Mouse (Mus musculus) ES-Bruce4 (cell line): ENCODE data around the gene Camta1. TPM values are rescaled to one million over a fixed set of nuclear protein-coding genes. Genes with fewer than 3 reads are reported as not detected.
A peak's percentile ranks its signal among the peaks of the same experiment; 100 is the strongest.

Experiments
- H3K27ac ChIP-seq: 2 replicates; pipeline ENCODE4 v1.5.1; 2012; ENCODE audit warnings: low read length, inconsistent platforms; ENCODE audit not compliant: insufficient read depth
- H3K27me3 ChIP-seq: 2 replicates; pipeline ENCODE4 v1.6.1; 2012; ENCODE audit warnings: mild to moderate bottlenecking, low read length, inconsistent platforms; ENCODE audit not compliant: control insufficient read depth, poor library complexity, insufficient read depth, severe bottlenecking
- H3K36me3 ChIP-seq: 2 replicates; pipeline ENCODE4 v1.6.1; 2012; ENCODE audit warnings: inconsistent platforms, mild to moderate bottlenecking, low read length, moderate library complexity; ENCODE audit not compliant: control insufficient read depth, poor library complexity, insufficient read depth, severe bottlenecking
- H3K4me1 ChIP-seq: one replicate; pipeline ENCODE4 v1.8.1; 2011; ENCODE audit warnings: low read length; ENCODE audit not compliant: control insufficient read depth, insufficient read depth
- H3K4me3 ChIP-seq: 2 replicates; pipeline ENCODE4 v1.5.1; 2011; ENCODE audit warnings: low read depth, mild to moderate bottlenecking, low read length
- H3K9ac ChIP-seq: 2 replicates; pipeline ENCODE4 v1.6.1; 2012; ENCODE audit warnings: low read depth, mild to moderate bottlenecking, inconsistent platforms; ENCODE audit not compliant: poor library complexity, severe bottlenecking
- H3K9me3 ChIP-seq: replicated peaks from 2 replicates; pipeline ENCODE4 v1.6.1; 2012; ENCODE audit warnings: mild to moderate bottlenecking, low read length, inconsistent platforms; ENCODE audit not compliant: control insufficient read depth, poor library complexity, insufficient read depth, severe bottlenecking
- CTCF ChIP-seq: IDR thresholded peaks from one replicate; pipeline ENCODE4 v1.8.1; 2011; ENCODE audit warnings: low read depth, low read length
- EP300 ChIP-seq: IDR thresholded peaks from 2 replicates; pipeline ENCODE4 v1.6.1; 2011; ENCODE audit warnings: low read depth, low read length; ENCODE audit not compliant: insufficient read depth
- POLR2A ChIP-seq: IDR thresholded peaks from one replicate; pipeline ENCODE4 v1.8.1; 2011; ENCODE audit warnings: low read length; ENCODE audit not compliant: insufficient read depth
- polyA plus RNA-seq: library from polyadenylated mRNA; stranded (reverse); fragments of >200 nt; gene quantifications from 2 replicates; pipeline ENCODE4 v1.2.4, GENCODE M21; 2011; ENCODE audit warnings: low read depth; ENCODE audit not compliant: missing spikeins, insufficient read depth, insufficient read length

Gene Camta1
- polyA plus RNA-seq, 1 experiment: 85.3 TPM

DNA sequence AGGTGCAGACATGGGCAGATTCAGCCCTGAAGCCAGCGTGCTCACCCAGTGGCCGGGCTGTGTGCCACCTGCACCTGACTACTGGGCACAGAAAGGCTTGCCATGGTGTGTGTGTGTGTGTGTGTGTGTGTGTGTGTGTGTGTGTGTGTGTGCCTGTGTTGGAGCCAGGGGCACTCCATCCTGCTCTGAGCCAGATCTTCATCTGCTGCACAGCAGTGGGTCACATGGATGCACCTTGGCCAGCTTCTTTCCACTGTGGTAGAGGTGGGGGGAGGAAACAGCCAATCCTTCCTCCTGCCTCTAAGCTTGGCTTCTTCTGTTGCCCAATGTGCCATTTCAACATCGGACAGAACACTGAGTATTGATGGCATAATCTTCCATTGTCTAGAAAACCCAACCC, 407.1 kb downstream of the Camta1 start:
- H3K4me3 ChIP-seq: no peak overlapping the region
- H3K9me3 ChIP-seq: no peaks in the 10 kb centered on the region
- no peaks in the 10 kb centered on the region for H3K36me3 ChIP-seq
- no peak overlapping the region for H3K27ac ChIP-seq
- TF ChIP-seq CTCF (no peak), EP300 (no peak), POLR2A (no peak)
- H3K9ac ChIP-seq: no peak overlapping the region
- H3K27me3 ChIP-seq: no peaks in the 10 kb centered on the region
- H3K4me1 ChIP-seq: no peaks in the 10 kb centered on the region

DNA sequence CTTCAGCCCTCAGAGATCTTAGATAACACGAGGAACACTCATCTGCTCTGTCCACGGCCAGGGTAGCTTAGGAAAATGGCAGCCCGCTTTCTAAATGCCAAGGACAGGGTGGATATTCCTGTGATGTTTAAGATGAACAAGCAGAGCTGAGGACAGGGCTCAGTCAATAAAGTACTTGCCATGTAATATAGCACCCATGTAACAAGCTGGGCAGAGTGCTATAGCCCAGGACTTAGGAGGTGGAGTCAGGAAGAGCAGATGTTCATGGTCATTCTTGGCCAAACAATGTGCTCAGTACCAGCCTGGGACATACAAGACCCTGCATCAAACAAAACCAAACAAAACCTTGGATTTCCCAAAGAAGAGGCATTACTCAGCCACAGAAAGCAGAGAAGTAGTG, 407.6 kb downstream of the Camta1 start:
- no peak overlapping the region for H3K4me3 ChIP-seq
- H3K36me3 ChIP-seq: no peaks in the 10 kb centered on the region
- H3K9ac ChIP-seq: no peak overlapping the region
- no peaks in the 10 kb centered on the region for H3K4me1 ChIP-seq
- no peak overlapping the region for H3K27ac ChIP-seq
- H3K9me3 ChIP-seq: no peaks in the 10 kb centered on the region
- TF ChIP-seq POLR2A: no peak
- TF ChIP-seq CTCF: no peak
- no peak for TF ChIP-seq EP300
- no peaks in the 10 kb centered on the region for H3K27me3 ChIP-seq

DNA sequence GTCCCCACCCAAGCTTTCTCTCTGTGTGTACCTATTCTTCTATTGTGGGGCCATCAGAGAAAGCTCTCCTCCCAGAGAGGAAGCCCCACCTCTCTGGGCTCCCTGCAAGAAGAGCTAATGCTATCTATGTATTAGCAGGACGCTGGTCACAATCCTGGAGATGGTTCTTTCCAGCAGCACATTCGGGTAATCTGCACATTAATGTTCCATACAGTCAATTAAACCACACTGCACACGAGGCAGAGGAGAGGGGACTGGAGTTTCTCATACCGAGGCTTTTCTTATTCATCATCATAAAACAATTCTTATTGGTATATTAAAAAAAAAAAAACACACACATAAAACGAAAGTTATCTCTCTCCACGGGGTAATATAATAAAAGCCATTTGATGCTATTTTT, 409.8 kb downstream of the Camta1 start:
- H3K27ac ChIP-seq: no peak overlapping the region
- no peaks in the 10 kb centered on the region for H3K9me3 ChIP-seq
- TF ChIP-seq EP300: no peak
- TF ChIP-seq POLR2A: no peak
- TF ChIP-seq CTCF: no peak
- H3K36me3 ChIP-seq: no peaks in the 10 kb centered on the region
- no peak overlapping the region for H3K9ac ChIP-seq
- no peak overlapping the region for H3K4me3 ChIP-seq
- no peaks in the 10 kb centered on the region for H3K4me1 ChIP-seq
- H3K27me3 ChIP-seq: no peaks in the 10 kb centered on the region

DNA sequence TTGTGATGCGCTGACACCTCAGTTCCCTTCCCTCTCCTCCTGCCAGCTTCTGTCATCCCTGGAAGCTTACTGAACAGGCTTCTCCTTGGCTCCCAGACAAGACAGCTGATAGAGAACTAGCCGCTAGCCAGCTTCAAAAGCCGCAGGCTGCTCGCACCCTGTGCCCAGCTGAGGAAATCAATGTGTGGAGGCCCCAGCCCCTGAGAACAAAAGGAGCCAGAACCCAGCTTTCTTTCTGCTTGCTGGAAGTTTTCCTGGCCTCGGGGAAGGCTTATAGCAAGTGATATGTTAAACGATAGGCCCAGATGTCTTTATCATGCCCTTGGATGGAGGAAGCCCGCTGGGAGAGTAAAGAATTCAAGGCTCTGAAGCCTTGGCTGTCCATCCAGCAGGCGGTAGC, 411.7 kb downstream of the Camta1 start:
- Histone ChIP-seq H3K4me3 (no peak overlapping the region), H3K4me1 (no peaks in the 10 kb centered on the region), H3K36me3 (no peaks in the 10 kb centered on the region), H3K27me3 (no peaks in the 10 kb centered on the region), H3K9me3 (no peaks in the 10 kb centered on the region), H3K27ac (no peak overlapping the region), H3K9ac (no peak overlapping the region)
- TF ChIP-seq CTCF (no peak), EP300 (0 out of 2 replicates have a peak, but pooled peaks have one; percentile 40), POLR2A (no peak)

DNA sequence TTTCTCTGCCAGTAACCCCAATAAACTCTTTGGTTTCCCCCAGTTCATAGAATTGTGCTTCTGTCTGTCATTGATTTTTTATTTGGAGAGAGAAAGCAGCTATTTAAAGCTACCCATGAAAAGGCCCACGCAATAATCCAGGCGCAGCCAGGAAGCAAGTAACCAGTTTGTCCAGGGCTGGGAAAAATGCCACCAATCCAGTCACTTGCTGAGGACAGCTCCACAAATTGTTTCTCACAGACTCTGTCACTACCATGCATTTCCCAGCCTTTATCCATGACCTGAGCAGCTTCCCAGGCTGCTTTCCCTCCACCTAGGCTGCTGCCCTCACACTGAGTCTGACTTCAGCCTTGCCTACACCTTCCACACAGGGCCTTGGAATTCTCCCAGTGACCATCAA, 413.3 kb downstream of the Camta1 start:
- H3K9ac ChIP-seq: no peak overlapping the region
- no peaks in the 10 kb centered on the region for H3K9me3 ChIP-seq
- no peaks in the 10 kb centered on the region for H3K36me3 ChIP-seq
- H3K27me3 ChIP-seq: no peaks in the 10 kb centered on the region
- no peaks in the 10 kb centered on the region for H3K4me1 ChIP-seq
- H3K4me3 ChIP-seq: no peak overlapping the region
- no peak overlapping the region for H3K27ac ChIP-seq
- TF ChIP-seq EP300 (no peak), CTCF (no peak), POLR2A (no peak)

DNA sequence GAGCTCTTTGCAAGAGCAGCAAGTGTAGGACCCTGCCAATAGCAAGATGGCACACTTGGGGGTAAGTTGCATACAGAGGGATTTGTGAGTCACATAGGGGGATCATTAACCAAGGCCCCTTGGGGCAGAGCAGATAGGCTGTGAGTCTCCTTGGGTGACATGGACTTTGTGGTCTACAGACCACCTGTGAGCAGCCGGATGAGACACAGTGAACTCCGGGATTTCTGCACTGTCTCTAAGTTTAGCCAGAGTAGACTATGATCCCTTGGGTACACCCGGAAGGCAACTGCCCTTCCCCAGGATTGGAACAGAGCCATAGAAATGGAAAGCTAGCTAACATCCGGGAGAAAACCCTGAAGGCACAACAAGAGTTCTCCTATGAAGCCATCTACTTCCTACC, 417.0 kb downstream of the Camta1 start:
- Histone ChIP-seq H3K36me3 (no peaks in the 10 kb centered on the region), H3K4me3 (no peak overlapping the region), H3K4me1 (no peaks in the 10 kb centered on the region), H3K27ac (no peak overlapping the region), H3K9ac (no peak overlapping the region), H3K27me3 (no peaks in the 10 kb centered on the region), H3K9me3 (no peaks in the 10 kb centered on the region)
- TF ChIP-seq CTCF (no peak), EP300 (no peak), POLR2A (no peak)
